Mouse (Mus musculus) G1E (cell line): ENCODE data around the gene Carmil1.

Experiments used
- CTCF ChIP-seq: IDR thresholded peaks from 2 replicates; pipeline ENCODE4 v1.5.1; 2012; ENCODE audit warnings: low read depth, low read length, inconsistent platforms, mixed read lengths
- GATA1 ChIP-seq: IDR thresholded peaks from 2 replicates; pipeline ENCODE4 v1.6.1; 2012; ENCODE audit warnings: borderline replicate concordance, low read length, inconsistent platforms, mixed read lengths
- POLR2AphosphoS5 ChIP-seq: IDR thresholded peaks from 2 replicates; pipeline ENCODE4 v1.6.1; 2012; ENCODE audit warnings: low read depth, low read length, inconsistent platforms; ENCODE audit not compliant: insufficient replicate concordance
- TAL1 ChIP-seq: conservative IDR thresholded peaks from 2 replicates; pipeline ENCODE4 v1.6.1; 2012; ENCODE audit warnings: low read depth, low read length, inconsistent platforms, mixed read lengths

- TF ChIP-seq CTCF, result no peak
- TF ChIP-seq TAL1, result no peak
- no peak for TF ChIP-seq GATA1
- no peak for TF ChIP-seq POLR2AphosphoS5
These were observed 34.3 kb downstream of the Carmil1 start for GRCm38 (mm10) chr13:24246266-24246665.
